Mouse (Mus musculus): ENCODE measurements at regions not wholly inside any gene's neighbourhood (a gene's known extent, or its start where the extent isn't known, plus 50 kb on each side); places are given as distances from the start of the nearest gene placed in this dataset.

- TF ChIP-seq POLR2A (IDR thresholded peaks at IDR 0.05; ENCODE audit: borderline replicate concordance, extremely low read depth, low read depth, low read length) (no peak), CTCF (IDR thresholded peaks at IDR 0.05; ENCODE audit: insufficient read depth, low read length) (no peak)
- H3K4me1 ChIP-seq (ENCODE audit: control insufficient read depth, insufficient read depth, low read length): no peaks in the 10 kb centered on the region
- no peak for DNase-seq
- H3K4me3 ChIP-seq (replicated peaks; ENCODE audit: extremely low read depth, low read depth, low read length): no peak overlapping the region
- WGBS: 83% methylated on average over 3 of the region's 3 CpGs
Measured at GRCm38 (mm10) chr12:47121426-47121825, 302.7 kb upstream of the Nova1 start.

- Histone ChIP-seq H3K4me3 (replicated peaks; ENCODE audit: extremely low read depth, low read depth, low read length) (no peak overlapping the region), H3K4me1 (ENCODE audit: control insufficient read depth, insufficient read depth, low read length) (no peaks in the 10 kb centered on the region)
- WGBS: 46% methylated on average over 3 of the region's 3 CpGs
- no peak for DNase-seq
- TF ChIP-seq POLR2A (IDR thresholded peaks at IDR 0.05; ENCODE audit: borderline replicate concordance, extremely low read depth, low read depth, low read length) (no peak), CTCF (IDR thresholded peaks at IDR 0.05; ENCODE audit: insufficient read depth, low read length) (no peak)
Measured at GRCm38 (mm10) chr12:47117504-47117903, 298.8 kb upstream of the Nova1 start.

- Histone ChIP-seq H3K4me3 (replicated peaks; ENCODE audit: extremely low read depth, low read depth, low read length) (no peak overlapping the region), H3K4me1 (ENCODE audit: control insufficient read depth, insufficient read depth, low read length) (no peaks in the 10 kb centered on the region)
- no peak for TF ChIP-seq POLR2A (IDR thresholded peaks at IDR 0.05; ENCODE audit: borderline replicate concordance, extremely low read depth, low read depth, low read length)
- TF ChIP-seq CTCF (IDR thresholded peaks at IDR 0.05; ENCODE audit: insufficient read depth, low read length): no peak
- no peak for DNase-seq
Measured at GRCm38 (mm10) chr12:47089234-47089633, 270.5 kb upstream of the Nova1 start.

- WGBS: 71% methylated on average over 2 of the region's 2 CpGs
Measured at GRCm38 (mm10) chr12:47074961-47075360, 256.2 kb upstream of the Nova1 start.

GRCm38 (mm10) chr12:47052474-47052873 lies 233.7 kb upstream of the Nova1 start:
- 79% methylated on average over 1 of the region's 1 CpGs for WGBS
- Histone ChIP-seq H3K4me1 (ENCODE audit: control insufficient read depth, insufficient read depth, low read length) (no peaks in the 10 kb centered on the region), H3K4me3 (replicated peaks; ENCODE audit: extremely low read depth, low read depth, low read length) (no peak overlapping the region)
- TF ChIP-seq POLR2A (IDR thresholded peaks at IDR 0.05; ENCODE audit: borderline replicate concordance, extremely low read depth, low read depth, low read length) (no peak), CTCF (IDR thresholded peaks at IDR 0.05; ENCODE audit: insufficient read depth, low read length) (no peak)
- DNase-seq: no peak

More at GRCm38 (mm10) chr12:47074961-47075360, 256.2 kb upstream of the Nova1 start:
- no peaks in the 10 kb centered on the region for H3K4me1 ChIP-seq (ENCODE audit: control insufficient read depth, insufficient read depth, low read length)
- DNase-seq: no peak
- no peak overlapping the region for H3K4me3 ChIP-seq (replicated peaks; ENCODE audit: extremely low read depth, low read depth, low read length)
- TF ChIP-seq POLR2A (IDR thresholded peaks at IDR 0.05; ENCODE audit: borderline replicate concordance, extremely low read depth, low read depth, low read length) (no peak), CTCF (IDR thresholded peaks at IDR 0.05; ENCODE audit: insufficient read depth, low read length) (no peak)

GRCm38 (mm10) chr12:47020810-47021348 lies 202.2 kb upstream of the Nova1 start:
- no peak for DNase-seq
- WGBS: 69% methylated on average over 6 of the region's 6 CpGs
- no peaks in the 10 kb centered on the region for H3K4me1 ChIP-seq (ENCODE audit: control insufficient read depth, insufficient read depth, low read length)
- H3K4me3 ChIP-seq (replicated peaks; ENCODE audit: extremely low read depth, low read depth, low read length): no peak overlapping the region
- no peak for TF ChIP-seq POLR2A (IDR thresholded peaks at IDR 0.05; ENCODE audit: borderline replicate concordance, extremely low read depth, low read depth, low read length)
- TF ChIP-seq CTCF (IDR thresholded peaks at IDR 0.05; ENCODE audit: insufficient read depth, low read length): no peak

- Histone ChIP-seq H3K4me1 (ENCODE audit: control insufficient read depth, insufficient read depth, low read length) (no peaks in the 10 kb centered on the region), H3K4me3 (replicated peaks; ENCODE audit: extremely low read depth, low read depth, low read length) (no peak overlapping the region)
- WGBS: 75% methylated on average over 1 of the region's 1 CpGs
- TF ChIP-seq POLR2A (IDR thresholded peaks at IDR 0.05; ENCODE audit: borderline replicate concordance, extremely low read depth, low read depth, low read length): no peak
- no peak for TF ChIP-seq CTCF (IDR thresholded peaks at IDR 0.05; ENCODE audit: insufficient read depth, low read length)
- DNase-seq: no peak
Measured at GRCm38 (mm10) chr12:46992343-46992742, 173.6 kb upstream of the Nova1 start.

- 51% methylated on average over 2 of the region's 2 CpGs for WGBS
- TF ChIP-seq POLR2A (IDR thresholded peaks at IDR 0.05; ENCODE audit: borderline replicate concordance, extremely low read depth, low read depth, low read length) (no peak), CTCF (IDR thresholded peaks at IDR 0.05; ENCODE audit: insufficient read depth, low read length) (no peak)
- no peak for DNase-seq
- Histone ChIP-seq H3K4me3 (replicated peaks; ENCODE audit: extremely low read depth, low read depth, low read length) (no peak overlapping the region), H3K4me1 (ENCODE audit: control insufficient read depth, insufficient read depth, low read length) (no peaks in the 10 kb centered on the region)
Measured at GRCm38 (mm10) chr12:46988972-46989371, 170.2 kb upstream of the Nova1 start.

GRCm38 (mm10) chr12:46950223-46950779 lies 131.6 kb upstream of the Nova1 start:
- no peak overlapping the region for H3K4me3 ChIP-seq (replicated peaks; ENCODE audit: extremely low read depth, low read depth, low read length)
- DNase-seq: no peak
- TF ChIP-seq POLR2A (IDR thresholded peaks at IDR 0.05; ENCODE audit: borderline replicate concordance, extremely low read depth, low read depth, low read length): no peak
- no peak for TF ChIP-seq CTCF (IDR thresholded peaks at IDR 0.05; ENCODE audit: insufficient read depth, low read length)
- no peaks in the 10 kb centered on the region for H3K4me1 ChIP-seq (ENCODE audit: control insufficient read depth, insufficient read depth, low read length)
- WGBS: 79% methylated on average over 3 of the region's 3 CpGs

GRCm38 (mm10) chr12:46945707-46946106 lies 127.0 kb upstream of the Nova1 start:
- no peak for DNase-seq
- Histone ChIP-seq H3K4me1 (ENCODE audit: control insufficient read depth, insufficient read depth, low read length) (no peaks in the 10 kb centered on the region), H3K4me3 (replicated peaks; ENCODE audit: extremely low read depth, low read depth, low read length) (no peak overlapping the region)
- no peak for TF ChIP-seq POLR2A (IDR thresholded peaks at IDR 0.05; ENCODE audit: borderline replicate concordance, extremely low read depth, low read depth, low read length)
- no peak for TF ChIP-seq CTCF (IDR thresholded peaks at IDR 0.05; ENCODE audit: insufficient read depth, low read length)
